Mouse (Mus musculus): ENCODE measurements around the gene Cnga2. TPM values are rescaled to one million over a fixed set of nuclear protein-coding genes. Genes with fewer than 3 reads are reported as not detected.

Gene Cnga2
- polyA plus RNA-seq, 1 experiment from 2014 or later, result not detected

DNA sequence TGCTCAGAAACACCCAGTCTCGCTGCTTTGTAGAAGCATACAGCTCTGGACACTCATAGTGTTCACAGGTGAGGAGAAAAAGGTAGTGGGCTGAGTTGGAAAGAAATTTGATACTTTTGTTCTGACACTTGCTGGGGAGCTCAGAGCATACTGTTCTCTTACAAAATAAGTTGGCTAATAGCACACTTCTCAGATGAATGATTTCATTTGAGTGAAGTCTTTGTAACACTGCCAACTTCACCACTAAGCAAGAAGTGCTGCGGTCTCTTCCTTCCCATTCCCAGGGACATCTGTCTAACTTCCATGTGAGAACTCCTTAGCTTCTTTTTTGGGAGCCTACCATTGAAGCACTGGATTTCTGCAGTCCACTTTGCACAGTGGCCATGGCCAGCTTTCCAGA is 8.4 kb upstream of the Cnga2 start:
- Histone ChIP-seq H3K27me3 (replicated peaks) (no peaks in the 10 kb centered on the region), H3K4me1 (replicated peaks) (no peaks in the 10 kb centered on the region), H3K36me3 (no peaks in the 10 kb centered on the region), H3K9me3 (no peaks in the 10 kb centered on the region), H3K4me3 (replicated peaks) (no peak overlapping the region), H3K27ac (no peak overlapping the region), H3K9ac (no peak overlapping the region), H3K4me2 (replicated peaks) (no peak overlapping the region)
- WGBS, result 76% methylated on average over 2 of the region's 2 CpGs
- ATAC-seq, result no peak

DNA sequence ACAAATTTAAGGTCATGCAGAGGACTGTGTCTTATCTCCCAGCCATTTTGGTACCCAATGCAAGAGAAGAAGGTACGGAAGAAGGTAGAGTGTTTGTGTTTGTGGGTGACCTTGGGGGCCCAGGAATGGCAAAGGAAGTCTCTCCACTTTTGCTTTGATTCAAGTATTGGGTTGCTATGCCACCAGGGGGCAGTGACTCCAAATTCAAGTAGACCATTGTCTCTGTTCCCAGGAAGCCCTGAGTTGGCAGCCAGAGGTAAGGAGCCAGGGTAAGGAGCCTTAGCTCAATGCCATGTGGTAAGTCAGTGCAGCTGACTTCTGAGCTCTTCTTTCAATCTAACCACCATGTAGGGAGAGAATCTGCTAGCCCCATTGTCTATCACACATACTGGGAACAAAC is 7.9 kb upstream of the Cnga2 start:
- H3K36me3 ChIP-seq, result no peaks in the 10 kb centered on the region
- H3K27ac ChIP-seq, result no peak overlapping the region
- H3K4me2 ChIP-seq (replicated peaks), result no peak overlapping the region
- no peak overlapping the region for H3K4me3 ChIP-seq (replicated peaks)
- H3K9me3 ChIP-seq, result no peaks in the 10 kb centered on the region
- 94% methylated on average over 1 of the region's 1 CpGs for WGBS
- H3K4me1 ChIP-seq (replicated peaks), result no peaks in the 10 kb centered on the region
- no peak overlapping the region for H3K9ac ChIP-seq
- ATAC-seq, result no peak
- H3K27me3 ChIP-seq (replicated peaks), result no peaks in the 10 kb centered on the region

DNA sequence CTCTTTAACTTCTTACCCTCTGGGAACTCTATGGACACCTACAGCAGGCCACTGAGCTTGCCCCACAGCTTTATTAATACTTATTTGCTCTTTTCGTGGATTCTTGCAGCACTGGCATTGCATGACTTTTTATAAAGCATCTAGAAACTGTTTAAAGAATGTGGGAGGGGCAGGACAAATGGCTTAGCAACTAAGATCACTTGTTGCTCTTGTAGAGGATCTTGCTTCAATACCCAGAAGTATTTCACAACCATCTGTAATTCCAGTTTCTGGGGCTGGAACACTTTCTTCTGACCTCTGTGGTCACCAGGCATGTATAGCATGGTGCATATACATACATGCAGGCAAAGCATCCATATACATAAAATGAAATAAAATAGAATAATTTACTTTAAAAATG is 4.3 kb downstream of the Cnga2 start:
- Histone ChIP-seq H3K4me1 (replicated peaks) (no peaks in the 10 kb centered on the region), H3K4me3 (replicated peaks) (no peak overlapping the region), H3K27me3 (replicated peaks) (no peaks in the 10 kb centered on the region), H3K36me3 (no peaks in the 10 kb centered on the region), H3K4me2 (replicated peaks) (no peak overlapping the region), H3K27ac (no peak overlapping the region), H3K9ac (no peak overlapping the region), H3K9me3 (no peaks in the 10 kb centered on the region)
- ATAC-seq, result no peak
- 64% methylated on average over 1 of the region's 1 CpGs for WGBS

GRCm38 (mm10) chrX:72009930-72010329 is 18.3 kb downstream of the Cnga2 start:
- Histone ChIP-seq H3K27me3 (replicated peaks) (no peaks in the 10 kb centered on the region), H3K36me3 (no peaks in the 10 kb centered on the region), H3K4me2 (replicated peaks) (no peak overlapping the region), H3K9me3 (no peaks in the 10 kb centered on the region), H3K4me3 (replicated peaks) (no peak overlapping the region), H3K27ac (no peak overlapping the region), H3K4me1 (replicated peaks) (no peaks in the 10 kb centered on the region), H3K9ac (no peak overlapping the region)
- ATAC-seq, result no peak

- Histone ChIP-seq H3K36me3 (no peaks in the 10 kb centered on the region), H3K4me1 (replicated peaks) (no peaks in the 10 kb centered on the region), H3K9me3 (no peaks in the 10 kb centered on the region), H3K9ac (no peak overlapping the region), H3K4me2 (replicated peaks) (no peak overlapping the region), H3K27me3 (replicated peaks) (no peaks in the 10 kb centered on the region), H3K4me3 (replicated peaks) (no peak overlapping the region), H3K27ac (no peak overlapping the region)
- 61% methylated on average over 9 of the region's 9 CpGs for WGBS
- no peak for ATAC-seq
These were observed 20.6 kb downstream of the Cnga2 start for GRCm38 (mm10) chrX:72012236-72012635.

GRCm38 (mm10) chrX:72012804-72013203 is 21.2 kb downstream of the Cnga2 start:
- no peaks in the 10 kb centered on the region for H3K9me3 ChIP-seq
- H3K9ac ChIP-seq, result no peak overlapping the region
- no peaks in the 10 kb centered on the region for H3K36me3 ChIP-seq
- no peak overlapping the region for H3K4me2 ChIP-seq (replicated peaks)
- H3K4me3 ChIP-seq (replicated peaks), result no peak overlapping the region
- H3K27ac ChIP-seq, result no peak overlapping the region
- ATAC-seq, result no peak
- H3K27me3 ChIP-seq (replicated peaks), result no peaks in the 10 kb centered on the region
- WGBS, result 37% methylated on average over 3 of the region's 3 CpGs
- H3K4me1 ChIP-seq (replicated peaks), result no peaks in the 10 kb centered on the region

DNA sequence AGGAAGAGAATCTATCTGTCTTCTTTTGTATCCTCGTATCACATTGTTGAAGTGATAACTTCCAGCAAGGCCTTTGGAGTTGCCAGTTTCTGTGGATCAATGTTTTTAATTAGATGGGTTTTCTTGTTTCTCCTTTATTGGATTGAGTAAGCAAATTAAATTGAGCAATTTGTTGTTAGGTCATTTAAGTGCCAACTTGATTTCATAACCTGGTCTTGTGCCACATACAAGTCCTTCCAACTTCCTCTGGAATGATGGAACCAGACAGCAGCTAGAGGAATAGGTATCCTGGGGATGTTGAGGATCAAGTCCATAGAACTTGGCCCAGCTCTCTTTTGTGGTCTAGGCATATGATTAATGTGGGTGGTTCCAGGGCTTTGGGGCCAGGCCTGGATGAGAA is 30.6 kb downstream of the Cnga2 start:
- no peak overlapping the region for H3K9ac ChIP-seq
- H3K9me3 ChIP-seq, result no peaks in the 10 kb centered on the region
- no peak overlapping the region for H3K4me2 ChIP-seq (replicated peaks)
- H3K4me3 ChIP-seq (replicated peaks), result no peak overlapping the region
- H3K36me3 ChIP-seq, result no peaks in the 10 kb centered on the region
- H3K4me1 ChIP-seq (replicated peaks), result no peaks in the 10 kb centered on the region
- 93% methylated on average over 1 of the region's 1 CpGs for WGBS
- no peak overlapping the region for H3K27ac ChIP-seq
- H3K27me3 ChIP-seq (replicated peaks), result no peaks in the 10 kb centered on the region
- no peak for ATAC-seq

DNA sequence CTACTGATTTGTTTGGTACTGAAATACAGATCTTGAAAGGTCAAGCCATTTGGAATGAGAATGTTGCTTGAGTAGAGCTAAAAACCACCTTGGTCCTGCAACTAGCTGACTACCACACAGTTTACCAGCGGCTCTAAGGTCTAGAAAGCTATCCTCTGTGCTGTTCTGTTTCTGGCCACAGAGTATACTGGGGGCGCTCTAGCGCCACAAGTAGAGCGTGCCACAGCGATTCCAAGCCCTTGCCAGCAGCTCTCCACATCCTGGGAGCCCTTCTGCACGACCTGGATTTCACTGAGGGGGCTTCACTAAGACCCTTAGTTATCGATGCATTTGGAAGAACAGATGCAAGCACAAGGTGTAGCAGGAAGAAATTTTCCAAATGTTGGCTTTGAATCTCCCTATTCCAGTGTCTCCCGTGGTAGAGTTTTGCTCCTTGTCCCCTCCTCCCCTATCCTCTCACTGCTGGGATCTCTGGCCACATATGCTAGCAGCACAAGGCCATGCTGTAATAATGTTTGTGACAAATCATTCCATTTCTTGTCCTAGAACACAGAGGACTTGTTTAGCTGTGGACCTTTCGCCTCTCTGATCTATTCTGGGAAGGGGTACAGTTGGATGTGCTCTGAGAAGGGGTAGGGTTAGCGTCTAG is 31.2 kb downstream of the Cnga2 start:
- no peaks in the 10 kb centered on the region for H3K36me3 ChIP-seq
- 41% methylated on average over 10 of the region's 10 CpGs for WGBS
- H3K4me2 ChIP-seq (replicated peaks), result no peak overlapping the region
- H3K9me3 ChIP-seq, result no peaks in the 10 kb centered on the region
- no peak overlapping the region for H3K27ac ChIP-seq
- no peak for ATAC-seq
- H3K9ac ChIP-seq, result no peak overlapping the region
- H3K27me3 ChIP-seq (replicated peaks), result no peaks in the 10 kb centered on the region
- H3K4me1 ChIP-seq (replicated peaks), result no peaks in the 10 kb centered on the region
- H3K4me3 ChIP-seq (replicated peaks), result no peak overlapping the region

DNA sequence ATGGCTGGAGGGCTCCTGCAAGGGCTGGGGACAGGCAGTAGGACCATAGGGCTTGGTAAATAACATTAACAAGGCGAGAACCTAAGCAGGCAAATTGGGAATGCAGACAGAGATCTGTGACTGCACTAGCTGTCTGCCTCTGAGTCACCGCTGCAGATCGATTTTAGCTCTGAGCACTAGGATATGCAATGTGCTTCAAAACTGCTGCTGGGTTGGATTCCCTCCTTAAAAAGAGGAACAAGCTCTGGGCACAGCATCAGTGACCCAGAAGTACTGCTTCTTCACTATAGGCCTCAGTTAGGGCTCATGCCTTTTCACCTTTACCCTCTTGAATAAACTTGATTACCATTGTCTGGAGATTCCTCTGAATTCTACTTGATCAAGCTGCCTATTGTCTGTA is 31.9 kb downstream of the Cnga2 start:
- no peaks in the 10 kb centered on the region for H3K9me3 ChIP-seq
- no peaks in the 10 kb centered on the region for H3K27me3 ChIP-seq (replicated peaks)
- H3K4me3 ChIP-seq (replicated peaks), result no peak overlapping the region
- no peak overlapping the region for H3K9ac ChIP-seq
- no peaks in the 10 kb centered on the region for H3K4me1 ChIP-seq (replicated peaks)
- H3K27ac ChIP-seq, result no peak overlapping the region
- no peak for ATAC-seq
- WGBS, result 73% methylated on average over 3 of the region's 3 CpGs
- no peaks in the 10 kb centered on the region for H3K36me3 ChIP-seq
- H3K4me2 ChIP-seq (replicated peaks), result no peak overlapping the region

DNA sequence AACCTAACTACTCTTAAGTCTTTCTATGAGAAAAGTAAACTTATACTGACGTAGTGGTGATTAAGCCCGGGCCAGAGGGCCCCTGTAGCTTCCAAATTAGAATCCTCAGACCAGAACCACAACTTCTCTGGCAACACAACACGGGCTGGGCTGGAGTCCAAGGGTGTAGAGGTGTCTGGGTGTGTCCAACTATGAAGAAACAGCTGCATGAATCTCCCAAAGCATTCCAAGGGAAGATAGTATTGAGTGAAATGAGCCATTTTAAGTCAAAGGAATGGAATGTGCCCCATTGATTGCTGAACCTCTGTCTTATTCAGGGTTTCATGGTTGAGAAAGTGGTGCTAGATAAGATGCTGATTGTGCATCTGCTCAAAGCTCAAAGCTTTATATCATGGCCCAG is 52.4 kb downstream of the Cnga2 start:
- H3K4me3 ChIP-seq (replicated peaks), result no peak overlapping the region
- H3K4me1 ChIP-seq (replicated peaks), result no peaks in the 10 kb centered on the region
- no peak overlapping the region for H3K9ac ChIP-seq
- H3K27ac ChIP-seq, result no peak overlapping the region
- no peaks in the 10 kb centered on the region for H3K9me3 ChIP-seq
- no peak for ATAC-seq
- WGBS, result 64% methylated on average over 3 of the region's 3 CpGs
- no peaks in the 10 kb centered on the region for H3K36me3 ChIP-seq
- H3K27me3 ChIP-seq (replicated peaks), result no peaks in the 10 kb centered on the region
- H3K4me2 ChIP-seq (replicated peaks), result no peak overlapping the region

DNA sequence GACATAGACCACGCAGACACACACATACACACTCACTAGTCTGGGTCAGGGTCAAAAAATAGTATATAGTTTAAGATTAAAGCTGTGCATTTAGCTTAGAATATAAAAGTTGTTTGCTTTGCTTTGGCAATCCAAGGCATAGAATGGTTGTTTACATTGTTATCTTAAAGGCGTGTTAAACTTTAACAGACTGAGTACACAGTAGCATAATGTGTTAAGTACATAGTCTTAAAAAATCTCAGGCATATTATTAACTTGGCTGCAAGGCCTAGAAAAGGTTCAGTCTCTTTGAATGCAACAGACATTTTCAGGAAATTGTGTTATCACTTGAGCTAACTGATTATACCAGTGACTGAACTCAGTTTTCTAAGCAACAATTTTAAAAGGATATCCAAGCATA is 56.3 kb downstream of the Cnga2 start:
- H3K4me3 ChIP-seq (replicated peaks), result no peak overlapping the region
- H3K27ac ChIP-seq, result no peak overlapping the region
- H3K36me3 ChIP-seq, result no peaks in the 10 kb centered on the region
- H3K9me3 ChIP-seq, result no peaks in the 10 kb centered on the region
- peak; percentile 66 for ATAC-seq
- H3K27me3 ChIP-seq (replicated peaks), result no peaks in the 10 kb centered on the region
- H3K9ac ChIP-seq, result no peak overlapping the region
- 64% methylated on average over 2 of the region's 2 CpGs for WGBS
- no peaks in the 10 kb centered on the region for H3K4me1 ChIP-seq (replicated peaks)
- H3K4me2 ChIP-seq (replicated peaks), result no peak overlapping the region

Measured in intestine, embryonic 15.5 days (tissue).